In genomic region chr2:56109975-56110374, GRCm38 (mm10) we compare ENCODE assay signal across 22 mouse cellular contexts.
DNase-seq lines count a peak whose midpoint lies in the region; ATAC-seq and TF ChIP-seq lines count a peak whose summit lies in the region.
"Had no signal": no experiment of that assay in that cellular context is flagged by ENCODE, and none has a peak within 500 bp of the region (broad histone marks: within the 10 kb centered on the region; RNA-seq: fewer than 3 reads in every experiment).

No protein-coding gene starts in this region.

- H3K27me3 ChIP-seq in forebrain, embryonic 15.5 days, result no peaks in the 10 kb centered on the region
- no peaks in the 10 kb centered on the region for H3K27me3 ChIP-seq in forebrain, embryonic 13.5 days
- H3K27me3 ChIP-seq: CH12.LX; embryonic facial prominence, embryonic 13.5 days; heart, embryonic 15.5 days; intestine, embryonic 15.5 days had no signal

- no peak overlapping the region for H3K4me2 ChIP-seq in forebrain, embryonic 15.5 days (replicated peaks)
- no peak overlapping the region for H3K4me2 ChIP-seq in forebrain, embryonic 13.5 days
- H3K4me2 ChIP-seq: embryonic facial prominence, embryonic 13.5 days; heart, embryonic 11.5 days; heart, embryonic 15.5 days; hindbrain, embryonic 14.5 days; intestine, embryonic 15.5 days had no signal

- peaks cover 7% of the 10 kb centered on the region; the same call in 1 of the 2 replicates for H3K4me1 ChIP-seq in forebrain, embryonic 15.5 days
- H3K4me1 ChIP-seq in forebrain, embryonic 13.5 days, result no peaks in the 10 kb centered on the region
- H3K4me1 ChIP-seq: embryonic facial prominence, embryonic 13.5 days; heart, embryonic 15.5 days; intestine, embryonic 15.5 days had no signal

- no peak for TF ChIP-seq POLR2A in brain, embryonic 14.5 days (IDR thresholded peaks at IDR 0.05; ENCODE audit: borderline replicate concordance, extremely low read depth, insufficient read depth, insufficient read length, poor library complexity, severe bottlenecking)

- H3K9ac ChIP-seq in forebrain, embryonic 15.5 days (replicated peaks), result no peak overlapping the region
- no peak overlapping the region for H3K9ac ChIP-seq in forebrain, embryonic 13.5 days
- H3K9ac ChIP-seq: embryonic facial prominence, embryonic 13.5 days; heart, embryonic 15.5 days; hindbrain, embryonic 14.5 days; intestine, embryonic 15.5 days had no signal

- no peak for TF ChIP-seq CTCF in brain, embryonic 14.5 days (IDR thresholded peaks at IDR 0.05; ENCODE audit: borderline replicate concordance, extremely low read depth, insufficient read depth, insufficient read length)

- no peak overlapping the region for H3K4me3 ChIP-seq in forebrain, embryonic 15.5 days
- no peak overlapping the region for H3K4me3 ChIP-seq in forebrain, embryonic 13.5 days
- H3K4me3 ChIP-seq: embryonic facial prominence, embryonic 13.5 days; heart, adult 2 months; heart, embryonic 15.5 days; intestine, embryonic 15.5 days had no signal

- 45% methylated on average over 6 of the region's 6 CpGs for WGBS in forebrain, embryonic 15.5 days
- WGBS in forebrain, embryonic 13.5 days, result 72% methylated on average over 6 of the region's 6 CpGs

- H3K36me3 ChIP-seq in forebrain, embryonic 15.5 days, result no peaks in the 10 kb centered on the region
- H3K36me3 ChIP-seq in forebrain, embryonic 13.5 days (ENCODE audit: poor library complexity, severe bottlenecking), result no peaks in the 10 kb centered on the region
- H3K36me3 ChIP-seq: embryonic facial prominence, embryonic 13.5 days; heart, embryonic 15.5 days; intestine, embryonic 15.5 days had no signal

- no peak overlapping the region for H3K27ac ChIP-seq in forebrain, embryonic 15.5 days (replicated peaks)
- no peak overlapping the region for H3K27ac ChIP-seq in forebrain, embryonic 13.5 days
- H3K27ac ChIP-seq: embryonic facial prominence, embryonic 13.5 days; heart, adult 2 months; heart, embryonic 15.5 days; hindbrain, embryonic 14.5 days; intestine, embryonic 15.5 days had no signal

- no peaks in the 10 kb centered on the region for H3K9me3 ChIP-seq in forebrain, embryonic 15.5 days
- H3K9me3 ChIP-seq in forebrain, embryonic 13.5 days (replicated peaks), result no peaks in the 10 kb centered on the region
- H3K9me3 ChIP-seq: embryonic facial prominence, embryonic 13.5 days; heart, embryonic 15.5 days; intestine, embryonic 15.5 days had no signal

- peak; percentile 14 to 22 for DNase-seq in left cerebral cortex, postnatal 14 days (ENCODE audit: low spot score in 2 of 2)
- DNase-seq in left cerebral cortex, postnatal 25 days (ENCODE audit: low spot score in 2 of 2), result no peak
- DNase-seq in brain, embryonic 14.5 days (ENCODE audit: low read depth), result peak; percentile 51
- DNase-seq in telencephalon, adult 2 months (ENCODE audit: low read depth, low spot score), result peak; percentile 1
- no peak for DNase-seq in adrenal gland, postnatal 4 days (ENCODE audit: low spot score in 2 of 2)
- DNase-seq: adrenal gland, postnatal 14 days; cerebellum, adult 11-12 months; cerebellum, adult 9-10 months; cerebellum, postnatal 25 days; gastrocnemius, postnatal 14 days; heart, adult 2 months; heart, postnatal 14 days had no signal

- ATAC-seq in forebrain, embryonic 15.5 days (replicated peaks), result peak; percentile 36
- ATAC-seq in forebrain, embryonic 13.5 days, result no peak
- ATAC-seq: activated CD4-positive, CD25-positive, alpha-beta regulatory T cell, adult 4 months; intestine, embryonic 15.5 days; Patski had no signal

- intact Hi-C loops in left cerebral cortex, postnatal 14 days (cut with DNase I), result loop anchor here (5.0 kb wide), 1 partner anchor 1262 kb away; no protein-coding TSS in a partner anchor
- intact Hi-C loops in left cerebral cortex, postnatal 25 days (cut with DNase I), result loop anchor here (10.0 kb wide), 1 partner anchor 1265 kb away; no protein-coding TSS in a partner anchor

Comparison
In these comparisons a context has a peak if more than half of its experiments do, and no peak if none do; other contexts are left out.
1. DNase-seq: peak in left cerebral cortex, postnatal 14 days (2 of 2), brain, embryonic 14.5 days (single experiment) and telencephalon, adult 2 months (single experiment); none in left cerebral cortex, postnatal 25 days (0 of 2) and adrenal gland, postnatal 4 days (0 of 2).